Mouse (Mus musculus) liver (tissue): ENCODE measurements around the gene Galk1.
A peak's percentile ranks its signal among the peaks of the same experiment; 100 is the strongest.

Source experiments
- DNase-seq: peaks from one replicate; pipeline ENCODE4 v3.0.0-alpha.2; 2020; ENCODE audit warnings: mixed read lengths

Gene Galk1

DNA sequence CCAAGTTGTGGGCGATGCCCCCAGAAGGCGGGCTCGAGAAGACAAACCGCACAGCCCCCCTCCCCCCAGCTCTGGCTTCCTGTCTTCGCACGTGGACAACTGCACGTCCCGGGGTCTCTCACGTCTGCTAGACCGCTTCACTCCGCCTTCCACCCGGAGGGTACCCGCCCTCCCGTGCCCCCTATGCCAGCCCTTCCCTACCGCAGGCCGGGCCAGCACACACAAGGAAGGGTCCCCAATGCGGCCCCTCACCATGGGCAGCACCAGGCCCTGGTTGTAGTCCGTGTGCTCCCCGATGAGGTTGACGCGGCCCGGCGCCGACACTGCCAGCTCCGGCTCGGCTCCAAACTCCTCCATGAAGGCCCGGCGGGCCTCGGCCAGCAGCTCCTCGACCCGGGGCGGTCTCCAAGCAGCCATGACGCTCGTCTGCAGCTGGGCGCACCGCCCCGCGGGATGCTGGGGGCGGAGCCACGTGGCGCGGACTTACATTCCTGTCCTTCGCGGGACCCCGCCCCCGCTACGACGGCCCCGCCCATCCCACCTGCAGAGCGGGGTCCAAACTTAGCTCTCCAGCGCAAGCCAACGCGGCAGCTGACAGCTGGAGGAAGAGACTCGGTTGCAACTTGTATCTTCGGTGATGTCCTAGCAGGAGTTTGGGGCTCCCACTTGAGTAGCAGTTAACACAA lies at the start of gene Galk1:
Gene Galk1, minus strand, starts transcription at position 458 of the 686 bp plus-strand sequence.
- peak; percentile 96 for DNase-seq

- DNase-seq = no peak
Measured at GRCm38 (mm10) chr11:116061641-116062415, 49.3 kb upstream of the Galk1 start.

- no peak for DNase-seq
Measured at GRCm38 (mm10) chr11:116060596-116060995, 48.1 kb upstream of the Galk1 start.

DNA sequence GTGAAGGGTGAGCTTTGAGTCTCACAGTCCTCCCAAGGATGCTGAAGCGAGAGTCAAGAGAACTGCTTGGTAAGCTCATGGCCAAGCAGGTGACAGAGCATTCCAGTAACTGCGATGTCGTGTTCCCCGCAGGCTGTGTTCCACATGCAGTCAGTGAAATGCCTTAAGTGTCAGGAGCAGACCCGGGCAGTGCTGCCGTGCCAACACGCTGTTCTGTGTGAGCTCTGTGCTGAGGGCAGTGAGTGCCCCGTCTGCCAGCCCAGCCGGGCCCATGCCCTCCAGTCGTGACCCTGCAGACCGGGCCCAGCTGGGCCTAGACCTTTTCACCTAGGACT lies 47.1 kb upstream of the Galk1 start:
- peak; percentile 4 for DNase-seq

- peak; percentile 3 for DNase-seq
Measured at GRCm38 (mm10) chr11:116058868-116059690, 46.6 kb upstream of the Galk1 start.

DNA sequence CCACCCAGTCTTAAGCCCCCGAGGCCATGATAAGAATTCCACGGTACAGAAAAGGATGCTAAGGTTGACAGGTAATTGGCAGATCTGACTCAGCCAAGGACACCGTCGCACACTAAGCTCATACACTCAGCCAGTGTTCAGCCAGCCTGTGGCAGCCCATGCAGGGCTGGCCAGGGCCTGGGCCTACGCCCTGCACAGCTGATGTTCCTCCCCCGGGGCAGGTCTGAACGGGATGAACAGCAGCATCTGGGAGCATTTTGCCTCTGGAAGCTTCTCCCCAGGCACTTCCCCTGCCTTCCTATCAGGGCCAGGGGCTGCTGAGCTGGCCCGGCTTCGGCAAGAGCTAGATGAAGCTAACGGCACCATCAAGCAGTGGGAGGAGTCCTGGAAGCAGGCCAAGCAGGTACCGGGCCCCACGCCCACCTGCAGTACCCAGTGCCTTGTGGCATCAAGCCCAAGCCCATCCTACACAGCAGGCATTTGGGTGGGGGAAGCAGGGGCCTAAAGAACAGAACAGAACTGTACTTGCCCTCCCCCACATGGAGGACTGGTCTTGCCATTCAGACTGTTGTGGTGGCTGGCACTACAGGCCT lies 45.6 kb upstream of the Galk1 start:
- DNase-seq = no peak

DNA sequence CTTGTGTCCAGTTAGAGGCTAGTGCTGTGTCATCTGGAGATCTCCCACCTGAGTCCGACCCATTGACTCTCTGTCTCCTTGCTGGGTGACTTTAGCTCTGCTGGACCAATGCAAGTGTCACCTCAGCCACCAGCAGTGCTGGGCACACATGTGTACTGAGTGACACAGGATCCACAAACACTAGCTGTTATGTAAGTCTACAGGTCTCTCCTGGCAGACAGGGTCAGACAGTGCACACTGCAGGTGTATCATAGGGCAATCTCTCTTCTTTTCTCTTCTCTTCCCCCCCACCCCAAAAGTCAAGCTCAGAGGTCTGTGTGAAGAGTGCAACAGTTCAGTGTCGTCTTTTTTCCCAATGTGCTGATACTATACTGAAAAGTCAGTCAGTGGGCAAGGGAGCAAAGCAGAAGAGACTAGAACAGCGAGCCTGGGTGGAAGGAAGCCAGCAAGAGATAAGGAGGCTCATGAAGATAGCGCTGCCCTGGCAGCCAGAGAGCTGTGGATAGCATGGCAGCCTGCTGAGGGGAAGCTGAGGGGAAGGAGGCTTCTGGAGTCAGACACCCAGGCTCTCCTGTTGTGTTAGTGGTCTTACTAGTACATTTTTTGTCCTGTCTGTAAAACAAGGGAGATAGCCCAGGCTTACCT lies 44.8 kb upstream of the Galk1 start:
- peak; percentile 72 for DNase-seq

- peak; percentile 48 for DNase-seq
Measured at GRCm38 (mm10) chr11:116055873-116056272, 43.4 kb upstream of the Galk1 start.

DNA sequence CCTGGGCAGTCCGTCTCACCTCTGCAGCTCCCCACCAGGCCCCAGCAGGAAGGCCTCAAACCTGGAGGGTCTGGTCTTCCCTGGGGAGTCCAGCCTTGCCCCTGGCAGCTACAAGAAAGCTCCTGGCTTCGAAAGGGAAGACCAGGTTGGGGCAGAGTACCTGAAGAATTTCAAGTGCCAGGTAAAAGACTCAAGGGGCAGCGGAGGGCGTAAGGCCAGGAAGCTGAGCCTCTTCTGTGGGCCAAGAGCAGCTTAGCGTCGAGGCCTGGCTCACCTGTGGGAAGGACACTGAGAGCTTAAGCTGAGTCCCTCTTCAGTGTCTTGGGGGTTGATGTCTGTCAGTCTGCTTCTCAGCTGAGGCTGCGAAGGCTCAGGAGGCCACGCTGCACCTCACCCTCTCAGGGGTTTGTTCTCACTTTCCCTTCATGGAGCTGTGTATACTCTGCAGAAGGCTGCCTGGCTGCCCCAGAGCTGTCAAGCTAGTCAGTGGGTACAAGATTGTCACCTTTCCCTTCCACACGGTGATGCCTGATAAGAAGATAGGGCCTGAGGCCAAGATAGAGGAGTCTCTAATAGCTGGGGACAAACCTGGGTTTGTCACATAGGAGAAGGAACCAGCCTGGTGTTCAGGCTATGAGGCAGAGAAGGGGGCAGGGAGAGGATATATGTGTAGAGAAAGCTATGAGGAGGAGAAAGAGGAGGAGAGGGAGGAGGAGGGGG lies 41.2 kb upstream of the Galk1 start:
- DNase-seq = no peak

DNA sequence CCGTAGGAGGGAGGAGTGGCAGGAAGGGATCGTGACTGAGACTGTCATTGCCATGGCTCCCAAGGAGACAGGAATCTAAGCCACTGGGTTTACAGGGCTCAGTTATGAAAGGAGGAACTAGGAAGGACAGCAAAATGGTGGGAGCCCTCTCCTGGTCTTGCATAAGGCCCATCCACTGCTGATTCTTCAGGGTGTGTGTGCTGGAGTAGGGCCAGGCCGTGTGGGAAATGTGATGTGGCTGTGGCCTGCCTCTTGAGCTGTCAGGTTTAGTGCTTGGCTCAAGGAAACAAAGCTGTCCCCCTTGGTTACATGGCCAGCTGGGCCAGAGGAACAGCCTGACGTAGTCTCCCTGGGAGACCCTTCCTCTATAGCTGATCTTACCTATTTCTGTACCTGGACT lies 37.7 kb upstream of the Galk1 start:
- no peak for DNase-seq

- DNase-seq = no peak
Measured at GRCm38 (mm10) chr11:116049610-116050009, 37.1 kb upstream of the Galk1 start.

DNA sequence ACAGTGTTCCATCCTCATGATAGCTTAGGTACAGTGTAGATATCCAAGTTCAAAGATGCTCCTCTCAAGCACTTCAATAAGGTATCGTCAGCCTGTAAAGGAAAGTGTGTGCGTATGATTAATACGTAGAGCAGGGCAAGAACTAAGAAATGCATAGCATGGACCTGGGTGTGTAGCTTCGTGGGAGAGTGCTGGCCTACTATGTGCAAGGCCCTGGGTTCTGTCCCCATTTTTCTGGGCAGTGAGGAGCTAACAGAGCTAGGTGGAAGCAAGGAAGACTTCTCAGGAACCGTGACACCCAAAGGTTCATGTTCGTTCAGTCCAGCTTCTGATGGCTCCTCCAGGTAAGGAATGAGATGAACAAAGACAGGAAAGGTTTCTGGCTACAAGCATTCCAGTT lies 32.7 kb upstream of the Galk1 start:
- DNase-seq = no peak

GRCm38 (mm10) chr11:116043286-116043685 lies 30.8 kb upstream of the Galk1 start:
- no peak for DNase-seq

GRCm38 (mm10) chr11:116042372-116043138 lies 30.0 kb upstream of the Galk1 start:
- DNase-seq = no peak

- no peak for DNase-seq
Measured at GRCm38 (mm10) chr11:116041833-116042232, 29.3 kb upstream of the Galk1 start.

- DNase-seq = no peak
Measured at GRCm38 (mm10) chr11:116040593-116040992, 28.1 kb upstream of the Galk1 start.

DNA sequence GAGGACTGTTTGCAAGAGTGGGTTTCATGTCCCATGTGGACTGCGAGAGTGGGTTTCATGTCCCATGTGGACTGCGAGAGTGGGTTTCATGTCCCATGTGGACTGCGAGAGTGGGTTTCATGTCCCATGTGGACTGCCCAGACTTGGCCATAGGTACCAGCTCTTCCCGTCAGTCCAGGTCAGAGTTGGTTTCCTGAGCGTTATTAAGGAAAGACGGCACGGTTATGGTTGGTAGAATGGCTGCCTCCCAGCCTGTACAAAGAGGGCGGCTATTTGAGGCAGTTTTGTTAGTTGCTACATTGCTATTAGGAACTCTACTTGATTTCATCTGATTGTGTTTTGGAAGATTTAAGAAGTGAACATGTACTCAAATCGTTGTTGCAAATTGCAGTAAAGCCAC lies 25.3 kb upstream of the Galk1 start:
- DNase-seq = no peak

- no peak for DNase-seq
Measured at GRCm38 (mm10) chr11:116036671-116037070, 24.2 kb upstream of the Galk1 start.

DNA sequence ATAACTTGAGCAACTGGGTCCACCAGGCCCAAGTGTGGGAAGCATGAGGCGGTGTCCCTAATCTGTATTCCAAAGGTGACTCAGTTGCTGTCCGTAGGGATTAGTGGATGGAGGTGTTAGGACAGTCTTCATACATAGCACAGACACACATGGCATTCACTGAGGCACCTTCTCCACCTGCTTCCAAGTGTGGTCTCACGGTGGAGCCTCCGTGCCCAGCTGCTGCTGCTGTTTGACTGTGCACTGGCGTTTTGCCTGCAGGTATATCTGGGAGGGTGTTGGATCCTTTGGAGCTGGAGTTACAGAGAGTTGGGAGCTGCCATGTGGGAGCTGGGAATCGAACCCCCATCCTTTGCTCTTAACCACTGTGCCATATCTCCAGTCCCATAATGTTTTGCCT lies 22.1 kb upstream of the Galk1 start:
- DNase-seq = no peak

- DNase-seq = peak; percentile 39
Measured at GRCm38 (mm10) chr11:116030898-116031845, 18.7 kb upstream of the Galk1 start.
